Mouse (Mus musculus): ENCODE measurements around the gene Gm10662. TPM values are rescaled to one million over a fixed set of nuclear protein-coding genes. Genes with fewer than 3 reads are reported as not detected.
"Not testable (repeated sequence)": the region's sequence is repeated elsewhere in the genome, so short reads cannot be mapped to it uniquely, and the experiment has no call there.

Gene Gm10662
- not detected for polyA plus RNA-seq (2017; shearing (Covaris generic))

DNA sequence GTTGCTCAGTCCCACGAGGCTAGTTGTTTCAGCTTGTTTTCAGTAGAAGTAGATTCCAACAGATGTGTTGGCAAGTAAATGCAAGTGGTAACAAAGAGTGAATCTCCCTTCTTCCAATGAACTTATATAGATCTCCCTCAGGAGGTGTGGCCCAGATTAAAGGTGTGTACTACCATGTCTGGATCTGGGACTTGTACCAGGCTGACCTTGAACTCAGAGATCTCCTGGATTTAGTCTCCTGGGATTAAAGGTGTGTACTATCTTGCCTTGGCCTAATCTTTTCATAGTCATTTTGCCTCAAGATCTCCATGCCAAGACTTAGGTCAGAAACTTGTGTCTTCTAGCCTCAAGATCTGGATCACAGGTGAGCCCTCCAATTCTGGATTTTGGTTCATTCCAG is at the start of gene Gm10662:
Gene Gm10662, minus strand, starts transcription at position 101 of the 400 bp plus-strand sequence.
- ATAC-seq, result not testable (repeated sequence)

DNA sequence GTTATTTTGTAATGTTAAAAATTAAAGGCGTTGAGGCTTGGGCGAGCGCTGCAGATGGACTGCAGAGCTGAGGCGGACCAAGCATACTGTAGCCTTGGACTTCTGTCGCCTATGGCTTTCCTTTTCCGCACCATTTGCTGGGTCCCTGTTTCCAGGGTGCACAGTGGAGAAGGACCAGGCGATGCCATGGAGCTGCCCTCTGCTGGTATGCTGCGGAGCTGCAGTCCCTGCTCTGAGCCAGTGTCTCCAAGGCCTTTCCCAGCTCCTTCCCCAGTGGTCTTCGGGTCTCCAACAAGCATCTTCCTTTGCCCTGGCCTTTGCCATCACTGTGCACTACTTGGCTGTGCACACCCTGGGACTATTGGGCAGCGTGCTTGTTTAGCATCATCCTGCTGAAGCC is 19.2 kb upstream of the Gm10662 start:
- not testable (repeated sequence) for ATAC-seq

Other genes starting within 250 kb of the Gm10662 start
- gene Gm4214, start 159.8 kb downstream of the Gm10662 start, polyA plus RNA-seq (2017; shearing (Covaris generic)), result not detected
- not detected for gene Gm4216, start 124.6 kb downstream of the Gm10662 start, polyA plus RNA-seq (2017; shearing (Covaris generic))
- not detected for gene Vmn1r163, start 88.9 kb downstream of the Gm10662 start, polyA plus RNA-seq (2017; shearing (Covaris generic))
- gene Gm8720, start 77.0 kb downstream of the Gm10662 start, polyA plus RNA-seq (2017; shearing (Covaris generic)), result not detected
- not detected for gene Vmn1r165, start 72.9 kb upstream of the Gm10662 start, polyA plus RNA-seq (2017; shearing (Covaris generic))
- gene Vmn1r166, start 107.2 kb upstream of the Gm10662 start, polyA plus RNA-seq (2017; shearing (Covaris generic)), result not detected
- not detected for gene Gm6902, start 134.4 kb upstream of the Gm10662 start, polyA plus RNA-seq (2017; shearing (Covaris generic))
- not detected for gene Nlrp4e, start 156.7 kb upstream of the Gm10662 start, polyA plus RNA-seq (2017; shearing (Covaris generic))
- gene Nlrp5, start 241.4 kb upstream of the Gm10662 start, polyA plus RNA-seq (2017; shearing (Covaris generic)), result not detected

Data from CD4-positive, CD25-positive, alpha-beta regulatory T cell, adult 4 months (primary cell).